In the genomic region with DNA sequence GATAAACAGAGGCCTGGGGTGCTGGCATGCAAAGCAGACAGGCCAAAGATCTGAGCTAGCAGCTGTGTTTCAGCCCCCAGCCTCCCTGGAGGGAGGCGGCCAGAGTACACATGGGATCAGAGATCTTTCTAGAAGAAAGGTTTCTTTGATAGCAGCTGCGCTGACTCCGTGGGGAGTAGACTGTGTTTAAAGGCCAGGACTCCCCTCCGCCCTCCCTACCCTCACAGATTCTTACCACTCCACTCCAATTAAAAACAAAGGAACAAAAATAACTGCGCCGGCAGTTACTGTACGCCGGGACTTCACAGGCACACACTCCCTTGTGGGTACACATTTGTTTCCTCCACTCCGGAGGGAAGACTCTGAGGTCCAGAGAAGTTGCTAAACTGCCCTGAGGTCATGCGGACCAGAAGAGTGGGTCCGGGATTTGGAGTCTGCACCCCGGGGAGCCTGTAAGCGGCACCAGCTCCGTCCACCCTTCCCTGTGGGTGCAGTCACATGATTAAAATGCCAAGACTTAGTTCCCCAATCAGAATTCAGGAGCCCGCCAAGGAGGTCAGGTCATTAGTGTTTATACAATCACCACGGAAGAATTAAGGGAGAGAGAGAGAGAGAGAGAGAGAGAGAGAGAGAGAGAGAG, we compare ENCODE assay signal across 7 mouse cellular contexts.
DNase-seq lines count a peak whose midpoint lies in the region; ATAC-seq and TF ChIP-seq lines count a peak whose summit lies in the region.

No protein-coding gene starts in this region.

- peak overlapping the region; percentile 53 for H3K9ac ChIP-seq in heart, postnatal 0 days (replicated peaks; ENCODE audit: low read depth, low read length)
- H3K9ac ChIP-seq in midbrain, embryonic 14.5 days (replicated peaks; ENCODE audit: low read length): no peak overlapping the region

- DNase-seq in adrenal gland, postnatal 10 days: peak; percentile 72
- DNase-seq in embryo, embryonic 9.5 days (ENCODE audit: extremely low spot score): peak; percentile 68
- peak; percentile 39 for DNase-seq in heart, postnatal 0 days (ENCODE audit: low spot score)
- DNase-seq in kidney, postnatal 4 days: peak; percentile 41 to 56
- peak; percentile 70 for DNase-seq in midbrain, embryonic 14.5 days
- no peak for DNase-seq in c-Kit-positive CD71-positive TER-119-positive erythroid progenitor cells, embryonic 14.5 days (ENCODE audit: low spot score)

- peak overlapping the region; percentile 70 for H3K27ac ChIP-seq in heart, postnatal 0 days (ENCODE audit: low read depth)
- H3K27ac ChIP-seq in midbrain, embryonic 14.5 days (replicated peaks; ENCODE audit: low read depth, low read length): peak overlapping the region; percentile 1; the same call in 1 of the 2 replicates

- TF ChIP-seq CTCF in heart, postnatal 0 days (IDR thresholded peaks at IDR 0.05; ENCODE audit: low read depth): no peak

- no peak for TF ChIP-seq EP300 in heart, postnatal 0 days (IDR thresholded peaks at IDR 0.05; ENCODE audit: low read depth)

- H3K4me1 ChIP-seq in heart, postnatal 0 days (ENCODE audit: control insufficient read depth, insufficient read depth): no peaks in the 10 kb centered on the region
- peaks cover 24% of the 10 kb centered on the region for H3K4me1 ChIP-seq in midbrain, embryonic 14.5 days (ENCODE audit: control insufficient read depth, insufficient read depth, low read length)

- H3K36me3 ChIP-seq in heart, postnatal 0 days (replicated peaks; ENCODE audit: control insufficient read depth, insufficient read depth, low read length): no peaks in the 10 kb centered on the region
- H3K36me3 ChIP-seq in midbrain, embryonic 14.5 days (ENCODE audit: control insufficient read depth, insufficient read depth, low read length): no peaks in the 10 kb centered on the region

- peak overlapping the region; percentile 43 for H3K4me3 ChIP-seq in heart, postnatal 0 days (ENCODE audit: low read depth, low read length)
- no peak overlapping the region for H3K4me3 ChIP-seq in midbrain, embryonic 14.5 days (replicated peaks; ENCODE audit: low read depth, low read length)

- H3K9me3 ChIP-seq in heart, postnatal 0 days (replicated peaks; ENCODE audit: control insufficient read depth, low read length): no peaks in the 10 kb centered on the region
- H3K9me3 ChIP-seq in midbrain, embryonic 14.5 days (ENCODE audit: control insufficient read depth, low read length): no peaks in the 10 kb centered on the region

- H3K27me3 ChIP-seq in heart, postnatal 0 days (ENCODE audit: control insufficient read depth, insufficient read depth, low read length): 0 out of 2 replicates have a peak, but pooled peaks cover 6% of the 10 kb centered on the region
- H3K27me3 ChIP-seq in midbrain, embryonic 14.5 days (ENCODE audit: control insufficient read depth, insufficient read depth, low read length): no peaks in the 10 kb centered on the region

- H3K4me2 ChIP-seq in heart, postnatal 0 days (ENCODE audit: low read depth, low read length): peak overlapping the region; percentile 72
- peak overlapping the region; percentile 23 for H3K4me2 ChIP-seq in midbrain, embryonic 14.5 days (ENCODE audit: low read length)

- peak; percentile 73 for ATAC-seq in heart, postnatal 0 days (ENCODE audit: insufficient read depth, low read depth)
- no peak; the same call in 1 of the 2 replicates for ATAC-seq in midbrain, embryonic 14.5 days (ENCODE audit: low FRiP score, low TSS enrichment)
- no peak for ATAC-seq in megakaryocyte-erythroid progenitor cell, adult 5-6 weeks (replicated peaks; ENCODE audit: low FRiP score, low TSS enrichment, poor library complexity, severe bottlenecking)

- 2% methylated on average over 16 of the region's 16 CpGs for WGBS in heart, postnatal 0 days
- 2% methylated on average over 16 of the region's 16 CpGs for WGBS in midbrain, embryonic 14.5 days
